Mouse (Mus musculus) erythroblast, embryonic 14.5 days (primary cell): ENCODE measurements around the gene Acsl5.

Experiments used
- GATA1 ChIP-seq: IDR thresholded peaks from 2 replicates; pipeline ENCODE4 v1.6.1; 2012; ENCODE audit warnings: low read length, inconsistent platforms, mixed read lengths
- TAL1 ChIP-seq: IDR thresholded peaks from 3 replicates; pipeline ENCODE4 v1.6.1; 2012; ENCODE audit warnings: low read length, inconsistent platforms, mixed read lengths

- TF ChIP-seq TAL1 (no peak), GATA1 (no peak)
Measured at GRCm38 (mm10) chr19:55253239-55253569, 1.5 kb downstream of the Acsl5 start.
